Mouse (Mus musculus): Measurements from ENCODE around the gene Lrrc32. TPM values are rescaled to one million over a fixed set of nuclear protein-coding genes. Genes with fewer than 3 reads are reported as not detected.

Lrrc32 gene
- polyA plus RNA-seq (2015; fragmentation: Nextera tagmentation; extraction: Ambion mirVana), result 2.7 and 3.8 TPM in 2 replicates

DNA sequence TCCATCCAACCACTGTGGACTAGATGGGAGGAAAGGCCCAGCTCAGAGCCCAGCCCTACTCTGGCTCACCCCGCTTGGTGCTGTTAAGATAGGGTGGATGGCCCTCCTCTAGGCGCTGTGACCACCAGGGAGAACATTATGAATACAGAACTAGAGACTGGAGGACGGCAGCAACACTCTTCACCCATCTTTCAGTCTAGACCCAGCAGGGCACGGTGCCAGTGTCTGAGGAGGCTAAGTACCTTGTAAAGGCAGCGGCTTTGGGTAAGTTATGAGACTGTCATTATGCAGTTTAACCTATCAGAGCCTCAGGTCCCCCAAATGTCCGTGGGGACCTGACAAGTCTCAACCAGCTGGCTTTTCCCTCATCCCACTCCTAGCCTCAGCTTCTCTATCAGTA is at the start of gene Lrrc32:
Gene Lrrc32 (plus strand): TSS at position 153 of the 400 bp plus-strand sequence.
- H3K27me3 ChIP-seq, result peaks cover 30% of the 10 kb centered on the region
- peak within 1 kb of the TSS; percentile 57 for H3K4me2 ChIP-seq (replicated peaks)
- peak; percentile 47 for ATAC-seq
- peak within 1 kb of the TSS; percentile 41 for H3K4me3 ChIP-seq (replicated peaks)
- 47% methylated on average over 6 of the region's 6 CpGs for WGBS
- H3K27ac ChIP-seq, result no peak within 1 kb of the TSS
- H3K4me1 ChIP-seq (replicated peaks), result peaks cover 15% of the 10 kb centered on the region
- no peaks in the 10 kb centered on the region for H3K36me3 ChIP-seq
- peak within 1 kb of the TSS; percentile 66 for H3K9ac ChIP-seq (replicated peaks)
- no peaks in the 10 kb centered on the region for H3K9me3 ChIP-seq

DNA sequence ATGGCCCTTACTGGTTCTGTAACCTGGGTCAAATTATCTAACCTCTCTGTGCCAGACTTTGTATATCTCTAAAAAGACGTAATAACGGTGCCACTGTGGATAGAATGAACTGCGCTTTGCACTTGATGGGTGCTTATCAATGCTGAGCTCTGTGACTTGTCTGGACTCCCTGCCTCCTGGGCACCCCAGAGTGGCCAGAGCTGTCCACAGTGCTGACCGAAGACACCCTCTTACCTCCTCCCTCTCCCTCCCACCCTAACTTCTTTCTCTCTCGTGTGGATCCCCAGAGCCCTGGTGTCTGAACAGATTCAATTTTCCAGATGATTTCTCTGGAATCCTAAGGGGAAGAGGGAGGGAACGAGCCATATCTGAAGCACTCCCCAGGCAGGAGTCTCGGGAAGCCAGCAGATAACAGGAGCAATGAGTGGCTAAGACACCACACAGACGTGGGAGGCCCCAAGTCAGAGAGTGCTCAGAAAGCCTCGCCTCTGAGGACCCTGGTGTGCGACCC is 49.1 kb upstream of the Lrrc32 start, which contains the start of gene Gucy2d:
Gene Gucy2d (plus strand): TSS at position 461 of the 511 bp plus-strand sequence.
- H3K4me3 ChIP-seq (replicated peaks), result no peak within 1 kb of the TSS
- H3K9me3 ChIP-seq, result no peaks in the 10 kb centered on the region
- no peak within 1 kb of the TSS for H3K4me2 ChIP-seq (replicated peaks)
- 47% methylated on average over 10 of the region's 10 CpGs for WGBS
- no peaks in the 10 kb centered on the region for H3K36me3 ChIP-seq
- ATAC-seq, result no peak
- no peak within 1 kb of the TSS for H3K27ac ChIP-seq
- H3K27me3 ChIP-seq, result no peaks in the 10 kb centered on the region
- H3K9ac ChIP-seq (replicated peaks), result no peak within 1 kb of the TSS
- H3K4me1 ChIP-seq (replicated peaks), result no peaks in the 10 kb centered on the region

DNA sequence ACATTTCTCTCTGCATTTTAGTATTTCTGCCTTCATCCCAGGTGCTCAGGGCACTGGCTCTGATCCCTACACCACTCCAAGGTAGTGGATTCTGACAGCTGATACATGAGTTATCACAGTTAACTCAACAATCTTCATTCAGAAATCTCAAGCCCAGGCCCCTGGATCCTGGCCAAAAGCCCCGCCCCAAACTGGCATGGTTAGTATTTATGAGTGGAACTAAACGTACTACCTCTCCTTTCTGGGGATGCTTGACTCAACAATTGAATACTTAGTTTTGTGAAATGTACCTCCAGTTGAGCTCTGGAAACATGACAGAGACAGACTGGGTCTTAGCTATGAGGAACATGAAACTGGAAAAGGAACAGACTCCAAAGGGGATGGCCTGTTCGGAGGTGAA is 42.2 kb upstream of the Lrrc32 start:
- Histone ChIP-seq H3K9ac (replicated peaks) (no peak overlapping the region), H3K4me1 (replicated peaks) (no peaks in the 10 kb centered on the region), H3K27me3 (no peaks in the 10 kb centered on the region), H3K36me3 (no peaks in the 10 kb centered on the region), H3K27ac (no peak overlapping the region), H3K4me3 (replicated peaks) (no peak overlapping the region), H3K9me3 (no peaks in the 10 kb centered on the region), H3K4me2 (replicated peaks) (no peak overlapping the region)
- no peak for ATAC-seq
- 78% methylated on average over 3 of the region's 3 CpGs for WGBS

DNA sequence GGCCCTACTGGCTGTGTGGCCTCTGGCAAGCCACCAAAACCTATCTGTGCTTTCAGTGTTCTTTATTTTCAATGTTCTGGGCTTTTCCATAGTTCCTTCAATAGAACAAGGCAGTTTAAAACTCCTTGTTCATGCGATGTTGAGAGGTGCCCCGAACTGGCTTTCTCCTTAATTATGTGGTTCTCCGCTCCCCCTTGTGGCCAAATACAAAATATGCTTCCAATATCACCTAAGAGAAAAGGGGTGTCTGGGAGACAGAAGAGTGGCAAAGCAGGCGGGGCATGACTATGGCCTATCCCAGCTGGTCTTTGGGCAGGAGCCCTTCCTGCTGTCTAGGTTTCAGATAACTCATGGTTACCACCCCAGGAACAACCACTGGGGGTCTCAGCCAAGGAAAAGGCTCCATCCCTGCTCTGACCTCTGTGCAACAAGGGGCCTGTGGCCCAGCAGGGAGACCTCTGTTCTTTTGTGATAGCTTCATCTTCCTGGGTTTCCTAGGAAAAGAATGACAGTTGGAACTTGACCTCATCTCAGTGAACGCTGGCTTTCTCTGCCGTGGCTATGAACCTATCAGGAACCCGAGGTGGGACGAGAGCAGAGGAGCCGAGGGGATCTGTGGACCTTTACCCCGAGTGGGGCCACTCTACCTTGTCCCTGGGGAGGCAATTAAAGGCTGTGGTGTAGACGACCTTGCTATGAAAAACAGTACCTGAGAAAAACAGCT is 41.3 kb upstream of the Lrrc32 start:
- no peaks in the 10 kb centered on the region for H3K36me3 ChIP-seq
- H3K4me1 ChIP-seq (replicated peaks), result no peaks in the 10 kb centered on the region
- H3K4me2 ChIP-seq (replicated peaks), result no peak overlapping the region
- H3K9me3 ChIP-seq, result no peaks in the 10 kb centered on the region
- no peak overlapping the region for H3K9ac ChIP-seq (replicated peaks)
- H3K4me3 ChIP-seq (replicated peaks), result no peak overlapping the region
- 0 out of 2 replicates have a peak, but pooled peaks have one; percentile 9 for ATAC-seq
- no peaks in the 10 kb centered on the region for H3K27me3 ChIP-seq
- 59% methylated on average over 11 of the region's 11 CpGs for whole genome bisulfite sequencing
- H3K27ac ChIP-seq, result no peak overlapping the region

DNA sequence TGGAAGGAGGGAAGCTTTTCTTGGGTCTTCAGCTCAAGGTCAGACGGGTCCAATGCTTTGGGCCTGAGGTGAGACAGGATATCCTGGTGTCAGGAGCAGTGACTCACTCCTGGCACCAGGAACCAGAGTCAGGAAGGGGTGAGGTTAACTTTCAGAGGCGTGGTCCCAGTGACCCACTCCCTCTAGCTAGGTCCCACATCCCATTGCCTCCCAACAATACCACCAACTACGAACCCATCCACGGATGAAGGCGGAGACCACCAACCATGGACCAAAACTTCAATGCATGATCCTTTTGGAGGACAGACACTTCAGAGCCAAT is 40.8 kb upstream of the Lrrc32 start:
- H3K4me2 ChIP-seq (replicated peaks), result no peak overlapping the region
- no peak overlapping the region for H3K27ac ChIP-seq
- ATAC-seq, result no peak
- H3K27me3 ChIP-seq, result no peaks in the 10 kb centered on the region
- 0 out of 2 replicates have a peak, but pooled peaks cover 4% of the 10 kb centered on the region for H3K4me1 ChIP-seq (replicated peaks)
- H3K4me3 ChIP-seq (replicated peaks), result no peak overlapping the region
- 88% methylated on average over 5 of the region's 5 CpGs for WGBS
- H3K9me3 ChIP-seq, result no peaks in the 10 kb centered on the region
- H3K36me3 ChIP-seq, result no peaks in the 10 kb centered on the region
- H3K9ac ChIP-seq (replicated peaks), result no peak overlapping the region

DNA sequence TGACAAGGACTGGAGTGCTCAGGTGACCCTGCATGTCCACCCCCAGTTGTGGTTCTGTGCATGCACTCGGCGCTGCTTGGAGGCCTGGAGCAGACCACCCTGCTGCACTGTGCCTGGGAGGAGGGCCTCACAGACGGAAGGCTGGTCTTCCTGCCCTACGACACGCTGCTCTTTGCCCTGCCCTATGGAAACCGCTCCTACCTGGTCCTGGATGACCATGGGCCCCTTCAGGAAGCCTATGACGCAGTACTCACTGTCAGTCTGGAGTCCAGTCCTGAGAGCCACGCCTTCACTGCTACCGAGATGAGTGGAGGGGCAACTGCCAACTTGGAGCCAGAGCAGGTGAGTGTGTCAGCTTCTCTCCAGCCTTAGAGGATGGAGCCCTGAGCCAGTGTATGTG is 39.4 kb upstream of the Lrrc32 start:
- H3K4me1 ChIP-seq (replicated peaks), result 0 out of 2 replicates have a peak, but pooled peaks cover 4% of the 10 kb centered on the region
- H3K27me3 ChIP-seq, result no peaks in the 10 kb centered on the region
- H3K4me2 ChIP-seq (replicated peaks), result no peak overlapping the region
- H3K4me3 ChIP-seq (replicated peaks), result no peak overlapping the region
- no peak overlapping the region for H3K27ac ChIP-seq
- no peaks in the 10 kb centered on the region for H3K36me3 ChIP-seq
- H3K9ac ChIP-seq (replicated peaks), result no peak overlapping the region
- H3K9me3 ChIP-seq, result no peaks in the 10 kb centered on the region
- 88% methylated on average over 9 of the region's 9 CpGs for WGBS
- no peak for ATAC-seq

DNA sequence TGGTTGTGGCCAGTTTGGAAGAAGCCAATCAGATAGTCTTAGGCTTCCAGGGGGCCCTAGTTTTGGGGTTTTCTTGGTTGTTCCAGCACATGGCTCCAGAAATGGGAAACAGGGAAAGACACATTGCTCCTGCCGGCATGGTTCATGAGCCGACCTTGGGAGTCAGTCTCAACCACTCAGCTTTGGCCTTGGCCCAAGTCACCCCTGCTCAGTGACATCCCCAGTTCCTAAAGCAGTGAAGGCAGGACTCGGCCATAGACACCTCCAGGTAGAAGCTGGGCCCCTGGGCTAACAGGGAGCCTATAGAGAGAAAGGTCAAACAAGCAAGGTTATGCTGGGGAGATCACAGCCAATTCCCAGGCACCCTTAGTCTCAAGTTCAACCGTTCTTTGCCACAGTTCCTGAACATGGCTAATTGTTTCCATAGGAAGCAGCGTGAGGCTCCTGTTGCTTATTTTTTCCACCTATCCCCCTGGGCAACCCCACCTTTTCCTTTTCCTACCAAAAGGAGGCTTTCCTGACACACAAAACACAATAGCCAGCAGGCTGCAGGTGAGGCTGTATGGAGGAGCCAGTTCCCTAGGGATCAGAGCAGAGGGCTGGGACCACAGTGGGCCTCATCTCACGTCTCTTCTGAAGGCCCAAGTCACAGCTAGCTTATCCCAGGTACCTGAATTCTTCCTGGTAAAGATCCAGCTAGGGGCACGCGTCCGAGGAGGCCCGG is 34.5 kb upstream of the Lrrc32 start:
- no peak overlapping the region for H3K4me2 ChIP-seq (replicated peaks)
- no peak overlapping the region for H3K27ac ChIP-seq
- no peaks in the 10 kb centered on the region for H3K36me3 ChIP-seq
- no peaks in the 10 kb centered on the region for H3K27me3 ChIP-seq
- H3K9ac ChIP-seq (replicated peaks), result no peak overlapping the region
- WGBS, result 82% methylated on average over 10 of the region's 10 CpGs
- H3K4me1 ChIP-seq (replicated peaks), result 0 out of 2 replicates have a peak, but pooled peaks cover 4% of the 10 kb centered on the region
- H3K9me3 ChIP-seq, result no peaks in the 10 kb centered on the region
- no peak for ATAC-seq
- no peak overlapping the region for H3K4me3 ChIP-seq (replicated peaks)

DNA sequence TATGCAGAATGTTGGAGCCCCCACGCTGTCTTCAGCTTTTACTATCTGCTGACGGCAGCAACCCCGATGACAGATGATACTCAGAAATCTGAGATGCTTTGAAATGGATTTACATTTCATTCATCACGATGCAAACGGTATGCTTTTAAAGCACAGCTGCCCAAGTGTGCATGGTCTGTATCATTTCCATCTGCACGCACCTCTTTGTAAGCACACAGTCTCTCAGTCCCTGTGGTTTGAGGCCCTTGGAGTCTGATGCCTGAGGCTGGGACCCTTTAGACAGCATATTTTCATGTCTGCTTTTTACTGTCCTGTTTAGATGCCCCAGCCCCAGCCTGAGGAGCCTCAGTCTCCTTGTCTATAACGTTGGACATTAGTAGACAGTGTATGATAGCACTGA is 28.8 kb upstream of the Lrrc32 start:
- no peak overlapping the region for H3K9ac ChIP-seq (replicated peaks)
- H3K4me2 ChIP-seq (replicated peaks), result no peak overlapping the region
- WGBS, result 76% methylated on average over 7 of the region's 7 CpGs
- no peaks in the 10 kb centered on the region for H3K36me3 ChIP-seq
- no peaks in the 10 kb centered on the region for H3K4me1 ChIP-seq (replicated peaks)
- no peaks in the 10 kb centered on the region for H3K9me3 ChIP-seq
- no peak overlapping the region for H3K27ac ChIP-seq
- H3K4me3 ChIP-seq (replicated peaks), result no peak overlapping the region
- ATAC-seq, result no peak
- H3K27me3 ChIP-seq, result no peaks in the 10 kb centered on the region

DNA sequence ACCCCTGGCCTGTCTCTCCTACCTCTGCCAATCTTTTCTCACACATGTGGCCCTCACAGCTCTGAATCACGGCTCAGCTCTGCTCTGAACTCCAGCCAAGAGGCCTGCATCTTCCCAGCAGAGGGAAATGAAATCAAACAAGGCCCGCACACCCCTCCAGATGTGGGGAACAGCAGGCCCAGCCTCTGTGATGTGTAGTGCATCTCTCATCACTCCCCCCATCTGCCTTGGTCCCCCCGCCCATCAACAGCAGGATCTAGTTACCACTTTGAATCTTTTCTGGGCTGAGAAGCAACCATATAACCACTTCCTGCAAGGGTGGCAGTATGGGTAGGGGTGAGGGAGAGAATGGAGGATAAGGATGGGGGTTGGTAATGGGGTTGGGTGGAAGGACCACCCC is 20.0 kb upstream of the Lrrc32 start:
- Histone ChIP-seq H3K36me3 (no peaks in the 10 kb centered on the region), H3K9ac (replicated peaks) (no peak overlapping the region), H3K27me3 (no peaks in the 10 kb centered on the region), H3K9me3 (no peaks in the 10 kb centered on the region), H3K4me2 (replicated peaks) (no peak overlapping the region), H3K4me3 (replicated peaks) (no peak overlapping the region), H3K4me1 (replicated peaks) (no peaks in the 10 kb centered on the region), H3K27ac (no peak overlapping the region)
- ATAC-seq, result no peak
- WGBS, result 81% methylated on average over 3 of the region's 3 CpGs

DNA sequence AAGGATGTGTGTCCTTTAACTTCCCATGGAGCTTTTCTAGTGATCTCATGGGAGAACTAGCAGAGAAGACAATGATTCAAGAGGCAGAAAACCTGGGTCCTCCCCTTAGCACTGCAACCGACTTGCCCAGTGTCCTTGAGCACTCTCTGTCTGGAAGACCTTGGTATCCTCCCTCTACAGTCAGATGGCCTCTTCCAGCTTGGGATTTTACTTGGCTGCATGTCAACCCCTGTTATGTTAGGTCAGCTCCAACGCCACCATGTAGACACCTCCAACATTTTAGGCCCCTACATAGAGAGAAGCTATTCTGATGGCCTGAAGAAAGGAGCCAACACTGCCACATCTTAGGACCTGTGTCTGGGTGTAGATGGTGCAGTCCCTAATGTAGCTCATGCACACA is 16.6 kb upstream of the Lrrc32 start:
- Histone ChIP-seq H3K4me2 (replicated peaks) (no peak overlapping the region), H3K27me3 (no peaks in the 10 kb centered on the region), H3K27ac (no peak overlapping the region), H3K36me3 (no peaks in the 10 kb centered on the region), H3K4me3 (replicated peaks) (no peak overlapping the region), H3K4me1 (replicated peaks) (no peaks in the 10 kb centered on the region), H3K9me3 (no peaks in the 10 kb centered on the region), H3K9ac (replicated peaks) (no peak overlapping the region)
- no peak for ATAC-seq
- 93% methylated on average over 2 of the region's 2 CpGs for WGBS

DNA sequence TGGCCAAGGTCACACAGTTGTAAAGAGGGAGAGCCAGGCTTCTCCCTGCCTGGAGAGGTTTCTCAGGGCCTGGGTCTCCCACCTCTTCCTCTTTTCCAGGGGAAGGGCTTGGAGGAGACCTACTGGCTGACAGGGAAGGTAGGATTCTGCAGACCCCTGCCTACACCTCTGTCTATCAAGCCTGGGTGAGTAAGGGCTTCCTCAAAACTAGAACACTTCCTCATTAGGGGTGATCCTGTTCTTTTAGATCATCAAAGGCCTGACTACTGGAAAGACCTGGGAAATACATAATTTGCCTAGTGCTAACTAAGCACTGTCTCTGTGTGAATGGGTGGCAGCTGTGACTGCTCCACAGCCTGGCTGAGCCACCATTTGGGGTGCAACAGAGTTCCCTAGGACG is 14.5 kb upstream of the Lrrc32 start:
- no peak overlapping the region for H3K4me3 ChIP-seq (replicated peaks)
- ATAC-seq, result no peak
- no peak overlapping the region for H3K27ac ChIP-seq
- no peaks in the 10 kb centered on the region for H3K4me1 ChIP-seq (replicated peaks)
- H3K9ac ChIP-seq (replicated peaks), result no peak overlapping the region
- no peaks in the 10 kb centered on the region for H3K9me3 ChIP-seq
- 70% methylated on average over 1 of the region's 1 CpGs for WGBS
- H3K4me2 ChIP-seq (replicated peaks), result no peak overlapping the region
- H3K36me3 ChIP-seq, result no peaks in the 10 kb centered on the region
- H3K27me3 ChIP-seq, result 0 out of 2 replicates have a peak, but pooled peaks cover 3% of the 10 kb centered on the region

DNA sequence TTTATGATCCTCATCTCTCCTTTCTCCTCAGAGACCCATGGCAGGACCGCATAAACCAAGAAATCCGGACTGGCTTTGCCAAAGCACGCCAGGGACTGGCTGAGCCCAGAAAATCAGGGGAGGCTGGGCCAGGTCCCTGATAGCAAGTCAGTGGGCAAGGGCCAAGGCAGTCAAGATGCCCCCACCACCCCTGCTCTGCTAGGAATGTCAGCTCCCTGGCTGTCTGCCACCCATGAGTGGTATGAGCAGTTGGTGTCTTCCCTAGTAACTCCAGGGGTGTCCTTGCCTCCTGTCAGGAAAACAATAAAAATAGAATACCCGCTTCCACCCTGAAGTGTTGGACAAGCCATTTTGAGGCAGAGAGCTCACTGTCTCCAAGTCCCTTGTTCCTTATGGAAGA is 11.9 kb upstream of the Lrrc32 start:
- no peak overlapping the region for H3K4me2 ChIP-seq (replicated peaks)
- peaks cover 4% of the 10 kb centered on the region; the same call in 1 of the 2 replicates for H3K4me1 ChIP-seq (replicated peaks)
- H3K4me3 ChIP-seq (replicated peaks), result no peak overlapping the region
- H3K9me3 ChIP-seq, result no peaks in the 10 kb centered on the region
- H3K27me3 ChIP-seq, result peaks cover 8% of the 10 kb centered on the region; the same call in 1 of the 2 replicates
- no peaks in the 10 kb centered on the region for H3K36me3 ChIP-seq
- no peak overlapping the region for H3K27ac ChIP-seq
- ATAC-seq, result no peak
- no peak overlapping the region for H3K9ac ChIP-seq (replicated peaks)
- 92% methylated on average over 4 of the region's 4 CpGs for WGBS

Measured in midbrain, embryonic 13.5 days (tissue).